Mouse (Mus musculus): Measurements from ENCODE around the gene Cebpzos. TPM values are rescaled to one million over a fixed set of nuclear protein-coding genes. Genes with fewer than 3 reads are reported as not detected.

Cebpzos gene
- total RNA-seq (2014; fragmentation: Nextera tagmentation) (17.1 and 20.5 TPM in 2 replicates), total RNA-seq (2017) (61.6 and 76.5 TPM in 2 replicates), polyA plus RNA-seq (2012) (4.1 and 4.5 TPM in 2 replicates)

DNA sequence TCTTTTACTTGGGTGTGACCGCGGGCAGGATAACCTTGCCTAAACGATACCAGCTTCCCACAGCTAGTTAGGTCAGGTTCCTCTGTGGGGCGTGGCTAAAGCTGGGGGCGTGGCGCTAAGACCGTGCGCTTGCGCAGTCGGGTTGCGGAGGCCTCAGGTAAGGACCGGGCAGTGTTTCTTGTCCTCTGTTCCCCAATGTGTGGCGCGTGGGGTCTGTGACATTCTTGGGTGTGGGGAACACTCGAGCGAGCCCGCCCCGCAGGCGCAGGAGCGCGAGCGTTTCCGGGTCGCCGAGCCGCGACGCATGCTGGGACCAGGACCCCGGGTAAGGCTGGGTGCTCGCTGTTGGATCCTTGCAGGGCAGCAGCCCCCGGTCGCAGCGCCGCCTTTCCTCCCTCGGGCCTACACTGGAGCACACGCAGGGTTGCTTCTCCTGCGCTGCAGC lies at the start of gene Cebpzos:
Gene Cebpzos (plus strand): TSS at position 132 of the 445 bp plus-strand sequence.
- ATAC-seq (ENCODE audit: extremely low read depth, insufficient number of reproducible peaks, low FRiP score, poor library complexity, severe bottlenecking) (peak; percentile 97), DNase-seq (ENCODE audit: low spot score) (peak; percentile 84)
- TF ChIP-seq GATA1 (IDR thresholded peaks at IDR 0.05; ENCODE audit: borderline replicate concordance, low read length) (no peak), TAL1 (conservative IDR thresholded peaks at IDR 0.05; ENCODE audit: low read depth, low read length) (no peak), GATA2 (IDR thresholded peaks at IDR 0.05; ENCODE audit: borderline replicate concordance, low read depth, low read length) (no peak), POLR2AphosphoS5 (IDR thresholded peaks at IDR 0.05; ENCODE audit: insufficient replicate concordance, low read depth, low read length) (no peak), CTCF (IDR thresholded peaks at IDR 0.05; ENCODE audit: low read depth, low read length) (no peak)
- H3K27me3 ChIP-seq (ENCODE audit: insufficient read depth, low read length), result no peaks in the 10 kb centered on the region
- H3K4me3 ChIP-seq (ENCODE audit: low read depth, low read length), result peak within 1 kb of the TSS; percentile 81
- H3K4me1 ChIP-seq (ENCODE audit: insufficient read depth, low read depth, low read length), result peaks cover 19% of the 10 kb centered on the region
- peaks cover 34% of the 10 kb centered on the region for H3K36me3 ChIP-seq (replicated peaks)
- H3K9me3 ChIP-seq (replicated peaks), result no peaks in the 10 kb centered on the region

DNA sequence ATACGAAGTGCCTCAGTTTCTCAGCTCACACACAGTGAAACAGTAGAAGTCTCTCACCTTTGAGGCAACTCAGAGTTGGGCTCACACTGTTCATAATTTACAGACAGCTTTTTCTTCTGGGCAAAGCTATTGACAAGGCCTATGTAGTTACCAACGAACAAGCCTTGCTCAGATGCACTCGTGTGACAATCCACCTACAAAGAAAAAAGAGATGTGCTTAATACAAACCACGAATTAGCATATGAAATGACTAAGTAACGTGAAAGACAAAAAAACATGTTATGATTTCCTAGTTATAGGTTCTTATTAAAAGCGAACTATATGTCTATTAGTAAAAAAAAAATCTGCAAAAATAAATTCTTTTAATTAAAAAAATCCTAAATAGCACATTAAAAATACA lies 42.4 kb upstream of the Cebpzos start:
- no peak for TF ChIP-seq CTCF (IDR thresholded peaks at IDR 0.05; ENCODE audit: low read depth, low read length)
- no peak for TF ChIP-seq TAL1 (conservative IDR thresholded peaks at IDR 0.05; ENCODE audit: low read depth, low read length)
- TF ChIP-seq POLR2AphosphoS5 (IDR thresholded peaks at IDR 0.05; ENCODE audit: insufficient replicate concordance, low read depth, low read length), result no peak
- TF ChIP-seq GATA2 (IDR thresholded peaks at IDR 0.05; ENCODE audit: borderline replicate concordance, low read depth, low read length), result no peak
- no peak for TF ChIP-seq GATA1 (IDR thresholded peaks at IDR 0.05; ENCODE audit: borderline replicate concordance, low read length)
- peaks cover 4% of the 10 kb centered on the region; the same call in 1 of the 2 replicates for H3K4me1 ChIP-seq (ENCODE audit: insufficient read depth, low read depth, low read length)
- H3K4me3 ChIP-seq (ENCODE audit: low read depth, low read length), result no peak overlapping the region
- peaks cover 83% of the 10 kb centered on the region for H3K36me3 ChIP-seq (replicated peaks)
- no peak for ATAC-seq (ENCODE audit: extremely low read depth, insufficient number of reproducible peaks, low FRiP score, poor library complexity, severe bottlenecking)
- H3K9me3 ChIP-seq (replicated peaks), result no peaks in the 10 kb centered on the region
- no peak for DNase-seq (ENCODE audit: low spot score)
- no peaks in the 10 kb centered on the region for H3K27me3 ChIP-seq (ENCODE audit: insufficient read depth, low read length)

DNA sequence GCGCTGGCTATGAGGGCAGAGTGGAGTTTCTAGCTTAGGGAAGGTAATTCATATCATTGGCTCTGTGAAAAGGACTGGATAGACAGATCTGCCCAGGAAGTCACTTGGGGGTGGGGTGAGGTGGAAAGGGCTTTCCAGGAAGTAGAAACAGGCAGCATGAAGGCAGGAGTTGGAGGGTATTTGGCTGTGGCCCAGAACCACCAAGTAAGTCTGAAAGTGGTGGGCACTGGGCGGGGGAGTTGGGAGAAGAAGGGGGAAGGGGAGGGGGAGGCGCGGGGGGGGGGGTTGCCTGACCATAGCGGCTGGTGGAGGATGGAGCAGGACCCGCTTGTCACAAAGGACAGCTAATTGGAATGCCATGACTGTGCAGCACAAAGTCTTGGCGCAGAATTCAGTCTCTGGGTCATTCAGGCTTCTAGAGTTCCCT lies 34.4 kb upstream of the Cebpzos start:
- DNase-seq (ENCODE audit: low spot score) (peak; percentile 29), ATAC-seq (ENCODE audit: extremely low read depth, insufficient number of reproducible peaks, low FRiP score, poor library complexity, severe bottlenecking) (peak; percentile 19; the same call in 1 of the 2 replicates)
- no peaks in the 10 kb centered on the region for H3K27me3 ChIP-seq (ENCODE audit: insufficient read depth, low read length)
- peaks cover 17% of the 10 kb centered on the region for H3K4me1 ChIP-seq (ENCODE audit: insufficient read depth, low read depth, low read length)
- H3K36me3 ChIP-seq (replicated peaks), result peaks cover 37% of the 10 kb centered on the region
- H3K9me3 ChIP-seq (replicated peaks), result 0 out of 2 replicates have a peak, but pooled peaks cover 2% of the 10 kb centered on the region
- peak overlapping the region; percentile 77 for H3K4me3 ChIP-seq (ENCODE audit: low read depth, low read length)
- TF ChIP-seq GATA2 (IDR thresholded peaks at IDR 0.05; ENCODE audit: borderline replicate concordance, low read depth, low read length) (no peak), CTCF (IDR thresholded peaks at IDR 0.05; ENCODE audit: low read depth, low read length) (no peak), GATA1 (IDR thresholded peaks at IDR 0.05; ENCODE audit: borderline replicate concordance, low read length) (no peak), TAL1 (conservative IDR thresholded peaks at IDR 0.05; ENCODE audit: low read depth, low read length) (no peak), POLR2AphosphoS5 (IDR thresholded peaks at IDR 0.05; ENCODE audit: insufficient replicate concordance, low read depth, low read length) (no peak)

DNA sequence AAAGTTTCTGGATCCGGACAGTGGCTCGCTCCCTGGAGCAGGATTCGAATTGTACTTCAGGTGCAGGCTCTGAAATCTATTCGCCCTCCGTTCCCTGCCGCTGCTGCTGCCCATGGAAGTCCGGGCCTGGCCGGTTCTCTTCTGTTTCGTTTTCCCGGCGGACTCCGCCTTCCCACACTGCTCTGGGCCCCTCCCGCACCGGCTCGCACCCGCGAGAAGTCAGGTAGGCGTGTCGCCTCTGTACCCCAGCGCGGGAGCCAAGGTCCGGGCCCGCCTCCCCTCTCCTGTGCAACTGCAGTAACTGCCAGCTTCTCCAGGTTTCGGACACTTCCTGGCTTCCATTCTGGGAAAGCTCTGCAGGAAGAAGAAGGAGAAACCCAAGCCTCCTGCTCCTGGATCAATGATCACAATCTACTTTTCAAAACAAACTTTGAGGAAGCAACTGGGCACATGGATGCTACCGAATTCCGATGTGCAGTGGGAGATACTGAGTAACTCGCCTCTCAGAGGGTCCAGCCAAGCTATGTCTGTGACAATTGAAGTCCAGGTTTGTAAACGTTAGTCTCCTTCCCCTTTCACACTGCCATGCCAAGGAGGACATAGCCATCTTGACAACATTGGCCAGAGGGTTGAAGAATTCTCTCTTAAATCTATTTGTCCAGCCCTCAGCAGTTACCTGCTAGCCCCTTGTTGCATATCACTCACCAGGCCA lies 33.7 kb upstream of the Cebpzos start, which contains the start of gene Eif2ak2:
Gene Eif2ak2 (minus strand): TSS at position 173 of the 712 bp plus-strand sequence.
- DNase-seq (ENCODE audit: low spot score) (peak; percentile 87), ATAC-seq (ENCODE audit: extremely low read depth, insufficient number of reproducible peaks, low FRiP score, poor library complexity, severe bottlenecking) (peak; percentile 98)
- H3K27me3 ChIP-seq (ENCODE audit: insufficient read depth, low read length), result no peaks in the 10 kb centered on the region
- TF ChIP-seq GATA2 (IDR thresholded peaks at IDR 0.05; ENCODE audit: borderline replicate concordance, low read depth, low read length) (no peak), POLR2AphosphoS5 (IDR thresholded peaks at IDR 0.05; ENCODE audit: insufficient replicate concordance, low read depth, low read length) (no peak), GATA1 (IDR thresholded peaks at IDR 0.05; ENCODE audit: borderline replicate concordance, low read length) (no peak), CTCF (IDR thresholded peaks at IDR 0.05; ENCODE audit: low read depth, low read length) (no peak), TAL1 (conservative IDR thresholded peaks at IDR 0.05; ENCODE audit: low read depth, low read length) (no peak)
- H3K36me3 ChIP-seq (replicated peaks), result peaks cover 32% of the 10 kb centered on the region
- H3K4me1 ChIP-seq (ENCODE audit: insufficient read depth, low read depth, low read length), result peaks cover 17% of the 10 kb centered on the region
- 0 out of 2 replicates have a peak, but pooled peaks cover 2% of the 10 kb centered on the region for H3K9me3 ChIP-seq (replicated peaks)
- H3K4me3 ChIP-seq (ENCODE audit: low read depth, low read length), result peak within 1 kb of the TSS; percentile 77

DNA sequence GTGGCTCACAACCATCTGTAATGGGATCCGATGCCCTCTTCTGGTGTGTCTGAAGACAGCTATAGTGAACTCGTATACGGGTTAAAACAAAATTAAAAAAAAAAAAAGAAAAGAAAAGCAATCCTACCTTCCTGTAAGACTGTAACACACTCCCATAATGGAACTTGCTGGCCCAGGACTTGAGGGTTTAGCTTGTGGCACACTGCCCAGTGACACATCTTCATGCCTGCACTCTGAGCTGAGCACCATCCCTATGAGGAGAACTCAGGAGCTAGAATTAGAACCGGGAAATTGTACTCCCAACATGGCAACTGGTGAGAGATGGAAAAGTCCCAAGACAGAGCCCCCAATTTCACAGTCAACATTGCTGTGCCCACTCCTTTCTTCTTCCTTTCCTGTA lies 33.0 kb upstream of the Cebpzos start:
- DNase-seq (ENCODE audit: low spot score), result no peak

More for the DNA sequence above, 33.0 kb upstream of the Cebpzos start:
- ATAC-seq (ENCODE audit: extremely low read depth, insufficient number of reproducible peaks, low FRiP score, poor library complexity, severe bottlenecking), result no peak
- Histone ChIP-seq H3K9me3 (replicated peaks) (0 out of 2 replicates have a peak, but pooled peaks cover 2% of the 10 kb centered on the region), H3K4me1 (ENCODE audit: insufficient read depth, low read depth, low read length) (peaks cover 17% of the 10 kb centered on the region), H3K4me3 (ENCODE audit: low read depth, low read length) (no peak overlapping the region), H3K27me3 (ENCODE audit: insufficient read depth, low read length) (no peaks in the 10 kb centered on the region), H3K36me3 (replicated peaks) (peaks cover 25% of the 10 kb centered on the region)
- TF ChIP-seq POLR2AphosphoS5 (IDR thresholded peaks at IDR 0.05; ENCODE audit: insufficient replicate concordance, low read depth, low read length) (no peak), GATA1 (IDR thresholded peaks at IDR 0.05; ENCODE audit: borderline replicate concordance, low read length) (no peak), GATA2 (IDR thresholded peaks at IDR 0.05; ENCODE audit: borderline replicate concordance, low read depth, low read length) (no peak), TAL1 (conservative IDR thresholded peaks at IDR 0.05; ENCODE audit: low read depth, low read length) (no peak), CTCF (IDR thresholded peaks at IDR 0.05; ENCODE audit: low read depth, low read length) (no peak)

All from G1E (cell line).